Mouse (Mus musculus) C2C12 (cell line): ENCODE data around the gene Spint2. TPM values are rescaled to one million over a fixed set of nuclear protein-coding genes. Genes with fewer than 3 reads are reported as not detected.
"Not testable (repeated sequence)": the region's sequence is repeated elsewhere in the genome, so short reads cannot be mapped to it uniquely, and the experiment has no call there.

Experiments
- H3K27me3 ChIP-seq: one replicate; pipeline ENCODE4 v1.6.1; 2011; ENCODE audit not compliant: control insufficient read depth, insufficient read depth, insufficient read length
- H3K36me3 ChIP-seq: one replicate; pipeline ENCODE4 v1.6.1; 2011; ENCODE audit not compliant: control insufficient read depth, insufficient read depth
- H3K4me3 ChIP-seq: one replicate; pipeline ENCODE4 v1.5.1; 2011; ENCODE audit warnings: mild to moderate bottlenecking, control low read depth; ENCODE audit not compliant: poor library complexity, insufficient read depth, severe bottlenecking
- H3K79me2 ChIP-seq: one replicate; pipeline ENCODE4 v1.6.1; 2011; ENCODE audit not compliant: control insufficient read depth, insufficient read depth
- H3K79me3 ChIP-seq: one replicate; pipeline ENCODE4 v1.6.1; 2011; ENCODE audit warnings: low read depth, control low read depth
- H3ac ChIP-seq: one replicate; pipeline ENCODE3; 2011; ENCODE audit warnings: low read depth; ENCODE audit not compliant: control insufficient read depth, insufficient read length
- CEBPB ChIP-seq: IDR thresholded peaks from one replicate; pipeline ENCODE4 v1.6.1; 2011; ENCODE audit warnings: low read depth, mild to moderate bottlenecking, control low read depth, moderate library complexity
- CTCF ChIP-seq: IDR thresholded peaks from one replicate; pipeline ENCODE4 v1.5.1; 2011; ENCODE audit not compliant: control insufficient read depth, insufficient read depth, insufficient read length
- FOSL1 ChIP-seq: IDR thresholded peaks from one replicate; pipeline ENCODE4 v1.8.0; 2011; ENCODE audit warnings: mild to moderate bottlenecking, low read length; ENCODE audit not compliant: poor library complexity, insufficient read depth, severe bottlenecking
- MAX ChIP-seq: IDR thresholded peaks from one replicate; pipeline ENCODE4 v1.6.1; 2011; ENCODE audit warnings: mild to moderate bottlenecking, control low read depth
- MYOD1 ChIP-seq: IDR thresholded peaks from one replicate; pipeline ENCODE4 v1.6.1; 2011; ENCODE audit warnings: low read depth; ENCODE audit not compliant: control insufficient read depth, insufficient read length
- MYOG ChIP-seq: IDR thresholded peaks from one replicate; pipeline ENCODE4 v1.6.1; 2011; ENCODE audit not compliant: control insufficient read depth, insufficient read length; ENCODE audit errors: extremely low read depth
- USF1 ChIP-seq: IDR thresholded peaks from one replicate; pipeline ENCODE4 v1.6.1; 2011; ENCODE audit warnings: low read depth, mild to moderate bottlenecking, control low read depth, moderate library complexity
- polyA plus RNA-seq: library from polyadenylated mRNA; unstranded; fragments of >200 nt; fragmentation: generic; extraction: Trizol; gene quantifications from one replicate; pipeline ENCODE4 v1.2.1, GENCODE M21; 2012; ENCODE audit warnings: missing spikeins

The Spint2 gene
- polyA plus RNA-seq, 1 experiment: not detected

DNA sequence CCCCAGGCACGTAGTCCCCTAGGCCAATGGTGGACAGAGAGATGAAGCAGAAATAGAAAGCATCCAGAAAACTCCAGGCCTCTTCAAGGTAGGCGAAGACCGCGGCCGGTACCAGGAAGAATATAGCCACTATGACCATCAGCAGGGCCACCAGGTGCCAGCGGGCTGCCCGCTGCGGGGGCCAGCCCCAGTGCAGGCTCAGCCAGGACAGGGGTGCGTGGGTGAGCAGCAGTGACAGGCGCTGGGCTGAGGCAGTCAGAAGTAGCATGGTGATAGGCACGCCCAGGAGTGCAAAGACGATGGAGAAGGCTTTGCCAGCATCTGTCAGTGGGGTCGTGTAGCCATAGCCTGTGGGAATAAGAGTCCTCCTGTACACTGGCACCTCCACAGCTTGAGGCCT is 56.2 kb downstream of the Spint2 start:
- Histone ChIP-seq H3K79me2 (no peaks in the 10 kb centered on the region), H3K27me3 (no peaks in the 10 kb centered on the region), H3ac (no peak overlapping the region), H3K36me3 (no peaks in the 10 kb centered on the region), H3K4me3 (no peak overlapping the region), H3K79me3 (no peaks in the 10 kb centered on the region)
- TF ChIP-seq CEBPB: no peak
- no peak for TF ChIP-seq MAX
- no peak for TF ChIP-seq MYOD1
- TF ChIP-seq USF1: no peak
- no peak for TF ChIP-seq CTCF
- no peak for TF ChIP-seq MYOG
- TF ChIP-seq FOSL1: no peak

DNA sequence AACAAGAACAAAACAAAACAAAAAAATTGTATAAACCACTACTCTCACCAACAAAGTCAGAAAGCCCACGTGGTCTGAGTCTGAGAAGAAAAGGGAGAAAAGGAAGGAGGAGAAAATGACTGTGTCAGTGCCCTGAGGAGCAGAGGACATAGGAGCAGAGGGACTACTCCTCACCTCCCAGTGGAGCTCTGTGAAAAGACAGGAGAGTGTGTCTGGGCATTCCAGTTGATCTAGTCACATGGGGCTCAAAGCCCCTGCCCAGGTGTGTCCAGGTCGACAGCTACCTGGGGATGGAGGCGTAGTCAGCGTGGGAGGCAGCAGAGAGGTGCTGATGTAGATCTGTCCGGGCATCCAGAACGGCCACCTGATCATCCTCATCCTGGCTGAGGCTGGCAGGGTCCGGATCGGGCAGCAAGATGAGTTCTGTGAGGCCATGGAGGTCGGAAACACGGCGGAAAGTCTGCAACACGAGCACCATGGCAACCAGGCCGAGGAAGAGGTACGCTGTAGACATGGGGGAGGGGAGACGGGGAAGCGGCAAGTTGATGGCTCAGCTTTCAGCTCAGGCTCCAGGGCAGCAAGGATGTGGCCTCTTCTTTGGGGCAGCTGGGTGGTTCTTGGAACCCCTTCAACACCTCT is 56.8 kb downstream of the Spint2 start:
- Histone ChIP-seq H3K79me3 (no peaks in the 10 kb centered on the region), H3K27me3 (no peaks in the 10 kb centered on the region), H3ac (no peak overlapping the region), H3K79me2 (no peaks in the 10 kb centered on the region), H3K4me3 (no peak overlapping the region), H3K36me3 (no peaks in the 10 kb centered on the region)
- no peak for TF ChIP-seq MYOD1
- no peak for TF ChIP-seq CEBPB
- TF ChIP-seq FOSL1: no peak
- TF ChIP-seq MYOG: no peak
- no peak for TF ChIP-seq MAX
- TF ChIP-seq CTCF: no peak
- no peak for TF ChIP-seq USF1

DNA sequence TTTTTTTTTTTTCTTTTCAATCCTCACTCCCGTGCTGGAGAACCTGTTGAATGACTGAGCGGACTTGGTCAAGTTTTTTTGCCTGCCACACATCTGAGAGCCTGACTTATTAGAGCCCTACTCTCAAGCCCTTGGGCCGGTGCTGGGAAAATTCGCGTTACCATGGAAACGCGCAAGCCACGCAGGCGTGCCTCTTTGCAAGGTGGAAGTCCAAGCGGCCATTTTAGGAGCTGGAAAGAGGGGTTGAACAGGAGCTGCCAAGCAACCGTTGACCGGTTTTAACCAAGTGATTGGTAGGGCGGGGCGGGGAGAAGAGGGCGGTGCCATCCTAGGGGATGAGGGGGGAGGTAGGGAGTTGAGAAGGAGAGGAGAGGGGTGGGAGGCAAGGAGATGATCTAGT is 66.9 kb downstream of the Spint2 start:
- H3K79me2 ChIP-seq: no peaks in the 10 kb centered on the region
- no peaks in the 10 kb centered on the region for H3K27me3 ChIP-seq
- no peaks in the 10 kb centered on the region for H3K36me3 ChIP-seq
- no peak overlapping the region for H3K4me3 ChIP-seq
- TF ChIP-seq MYOG (no peak), USF1 (no peak), FOSL1 (no peak), MAX (no peak), CTCF (no peak), MYOD1 (no peak), CEBPB (no peak)
- no peaks in the 10 kb centered on the region for H3K79me3 ChIP-seq
- H3ac ChIP-seq: no peak overlapping the region

DNA sequence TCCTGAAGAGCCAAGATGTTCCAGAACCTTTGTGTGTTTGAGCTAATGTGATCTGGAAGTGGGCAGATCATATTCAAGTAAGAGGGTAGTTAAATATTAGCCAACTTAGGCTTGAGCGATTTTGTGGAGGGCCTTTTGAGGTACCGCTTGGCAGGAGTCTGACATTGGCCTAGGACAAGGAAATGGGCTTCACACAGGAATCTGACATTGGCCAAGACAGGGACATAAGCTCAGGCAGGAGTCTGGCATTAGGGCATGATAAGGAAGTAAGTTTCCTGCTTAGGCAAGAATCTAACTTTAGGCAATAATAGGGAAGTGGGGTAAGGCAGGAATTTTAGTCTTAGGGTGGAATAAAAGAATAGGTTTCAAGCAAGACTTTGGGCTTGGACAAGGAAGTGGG is 67.5 kb downstream of the Spint2 start:
- no peaks in the 10 kb centered on the region for H3K36me3 ChIP-seq
- H3K27me3 ChIP-seq: no peaks in the 10 kb centered on the region
- no peak overlapping the region for H3K4me3 ChIP-seq
- TF ChIP-seq MYOG: no peak
- TF ChIP-seq MYOD1: no peak
- TF ChIP-seq FOSL1: no peak
- TF ChIP-seq CTCF: no peak
- no peak overlapping the region for H3ac ChIP-seq
- H3K79me3 ChIP-seq: no peaks in the 10 kb centered on the region
- no peaks in the 10 kb centered on the region for H3K79me2 ChIP-seq

DNA sequence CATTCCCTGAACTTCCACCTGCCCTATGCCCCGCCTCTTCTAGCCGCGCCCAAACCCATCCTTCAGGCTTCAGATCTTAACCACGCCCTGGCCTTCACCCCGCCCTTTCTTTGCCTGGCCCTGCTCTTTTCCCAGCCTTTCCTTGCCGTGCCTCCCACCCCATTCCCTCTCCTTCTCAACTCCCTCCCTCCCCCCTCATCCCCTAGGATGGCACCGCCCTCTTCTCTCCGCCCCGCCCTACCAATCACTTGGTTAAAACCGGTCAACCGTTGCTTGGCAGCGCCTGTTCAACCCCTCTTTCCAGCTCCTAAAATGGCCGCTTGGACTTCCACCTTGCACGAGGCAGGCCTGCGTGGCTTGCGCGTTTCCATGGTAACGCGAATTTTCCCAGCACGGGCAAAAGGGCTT is 68.0 kb downstream of the Spint2 start, which contains the start of gene Catsperg1:
Gene Catsperg1 (minus strand): TSS at position 361 of the 408 bp plus-strand sequence.
- no peak for TF ChIP-seq USF1
- no peak for TF ChIP-seq MYOG
- TF ChIP-seq MAX: no peak
- TF ChIP-seq MYOD1: no peak
- TF ChIP-seq CTCF: no peak
- no peak for TF ChIP-seq FOSL1
- TF ChIP-seq CEBPB: no peak
- Histone ChIP-seq H3K36me3 (no peaks in the 10 kb centered on the region), H3K4me3 (no peak within 1 kb of the TSS), H3K79me3 (no peaks in the 10 kb centered on the region), H3K79me2 (no peaks in the 10 kb centered on the region), H3K27me3 (no peaks in the 10 kb centered on the region), H3ac (no peak within 1 kb of the TSS)

DNA sequence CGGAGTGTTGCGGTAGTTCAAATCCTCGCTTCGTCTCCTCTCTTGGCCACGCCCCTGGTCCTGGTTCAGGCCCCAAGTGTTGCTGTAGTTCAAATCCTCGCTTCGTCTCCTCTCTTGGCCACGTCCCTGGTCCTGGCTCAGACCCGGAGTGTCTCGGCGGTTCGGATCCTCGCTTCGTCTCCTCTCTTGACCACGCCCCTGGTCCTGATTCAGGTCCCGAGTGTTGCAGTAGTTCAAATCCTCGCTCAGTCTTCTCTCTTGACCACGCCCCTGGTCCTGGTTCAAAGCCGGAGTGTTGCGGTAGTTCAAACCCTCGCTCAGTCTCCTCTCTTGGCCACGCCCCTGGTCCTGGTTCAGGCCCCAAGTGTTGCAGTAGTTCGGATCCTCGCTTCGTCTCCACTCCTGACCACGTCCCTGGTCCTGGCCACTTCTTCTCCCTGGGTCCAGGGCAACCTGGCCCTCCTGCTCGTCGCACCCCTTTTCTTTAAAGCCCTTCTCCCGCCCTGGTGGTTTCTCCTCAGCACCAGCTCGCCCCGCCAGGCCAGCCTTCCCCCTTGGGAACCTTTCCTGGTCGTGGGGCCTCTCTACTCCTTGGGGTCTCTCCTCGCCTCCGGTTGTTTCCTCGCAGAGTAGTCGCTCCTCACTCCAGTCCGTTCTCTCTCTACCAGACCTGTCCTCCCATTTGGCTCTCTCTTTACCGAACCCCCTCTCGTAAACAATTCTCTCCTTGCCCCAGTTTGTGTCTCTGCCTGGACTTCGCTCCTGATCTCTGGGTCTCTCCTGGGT is 68.7 kb downstream of the Spint2 start:
- H3K79me3 ChIP-seq, H3K79me2 ChIP-seq, H3K36me3 ChIP-seq, H3K4me3 ChIP-seq, H3K27me3 ChIP-seq, H3ac ChIP-seq: not testable (repeated sequence)
